Mouse (Mus musculus) CH12.LX (cell line): Measurements from ENCODE around the gene Gm20388. TPM values are rescaled to one million over a fixed set of nuclear protein-coding genes. Genes with fewer than 3 reads are reported as not detected.

Experiments
- DNase-seq: peaks from one replicate; pipeline ENCODE4 v3.0.0-alpha.2; 2013; ENCODE audit errors: extremely low read depth
- H3K27ac ChIP-seq: 2 replicates; pipeline ENCODE4 v1.5.1; 2012; ENCODE audit warnings: low read depth, mild to moderate bottlenecking, control low read depth, moderate library complexity; ENCODE audit not compliant: insufficient read depth
- H3K27me3 ChIP-seq: replicated peaks from 2 replicates; pipeline ENCODE3; 2012; ENCODE audit warnings: inconsistent platforms
- H3K36me3 ChIP-seq, 2 experiments: replicated peaks in 1 of 2; 2 replicates each; pipeline versions ENCODE3 to v1.6.1; 2012; ENCODE audit warnings: inconsistent platforms in 1 of 2, low read length in 1 of 2, mild to moderate bottlenecking in 1 of 2, mixed read lengths in 1 of 2, moderate library complexity in 1 of 2; ENCODE audit not compliant: control insufficient read depth in 1 of 2, insufficient read depth in 1 of 2
- H3K4me1 ChIP-seq, 2 experiments: 2 replicates each; pipeline ENCODE4 v1.6.1; 2012; ENCODE audit warnings: inconsistent platforms in 1 of 2, moderate library complexity in 1 of 2; ENCODE audit not compliant: insufficient read depth in 2 of 2, control insufficient read depth in 1 of 2
- H3K4me2 ChIP-seq: 2 replicates; pipeline ENCODE4 v1.6.1; 2012; ENCODE audit warnings: low read depth, mild to moderate bottlenecking, control low read depth; ENCODE audit not compliant: poor library complexity, insufficient read depth, severe bottlenecking
- H3K4me3 ChIP-seq, 3 experiments: fragments of 150-350 bp in 1 of 3; sonication (generic) in 1 of 3; replicated peaks in 1 of 3; 2 replicates each; pipeline versions ENCODE3 to v1.5.1; 2011 to 2012; ENCODE audit warnings: low read depth in 2 of 3, low read length in 2 of 3, mild to moderate bottlenecking in 2 of 3, moderate library complexity in 2 of 3, control low read depth in 1 of 3, improper control_type of control experiment in 1 of 3, inconsistent platforms in 1 of 3, mixed read lengths in 1 of 3; ENCODE audit not compliant: poor library complexity in 1 of 3
- H3K79me2 ChIP-seq: replicated peaks from 2 replicates; pipeline ENCODE4 v1.6.1; 2012; ENCODE audit warnings: mild to moderate bottlenecking, moderate library complexity; ENCODE audit not compliant: control insufficient read depth, poor library complexity, insufficient read depth, severe bottlenecking; ENCODE audit errors: extremely low read depth
- H3K9ac ChIP-seq: 2 replicates; pipeline ENCODE4 v1.6.1; 2012; ENCODE audit warnings: low read depth, mild to moderate bottlenecking, control low read depth, moderate library complexity; ENCODE audit not compliant: insufficient read depth
- H3K9me3 ChIP-seq: replicated peaks from 2 replicates; pipeline ENCODE3; 2012; ENCODE audit warnings: low read length, inconsistent platforms, mixed read lengths
- BHLHE40 ChIP-seq: IDR thresholded peaks from 2 replicates; pipeline ENCODE4 v1.6.1; 2011; ENCODE audit warnings: mild to moderate bottlenecking, low read depth, low read length, improper control_type of control experiment
- CHD1 ChIP-seq: IDR thresholded peaks from 2 replicates; pipeline ENCODE4 v1.6.1; 2012; ENCODE audit warnings: low read depth, low read length, improper control_type of control experiment, inconsistent platforms
- CHD2 ChIP-seq: IDR thresholded peaks from 2 replicates; pipeline ENCODE4 v1.6.1; 2011; ENCODE audit warnings: low read length, improper control_type of control experiment
- CTCF ChIP-seq, 2 experiments: IDR thresholded peaks in 1 of 2; conservative IDR thresholded peaks in 1 of 2; 2 replicates each; pipeline ENCODE4 v1.5.1; 2011 to 2012; ENCODE audit warnings: low read depth in 2 of 2, low read length in 2 of 2, improper control_type of control experiment in 1 of 2, inconsistent platforms in 1 of 2, mild to moderate bottlenecking in 1 of 2, moderate library complexity in 1 of 2
- E2F4 ChIP-seq: IDR thresholded peaks from 2 replicates; pipeline ENCODE4 v1.6.1; 2011; ENCODE audit warnings: low read depth, low read length, improper control_type of control experiment; ENCODE audit not compliant: insufficient replicate concordance
- ELF1 ChIP-seq: IDR thresholded peaks from 2 replicates; pipeline ENCODE4 v1.6.1; 2014; ENCODE audit warnings: low read depth, mild to moderate bottlenecking, inconsistent platforms, low read length, improper control_type of control experiment
- EP300 ChIP-seq: IDR thresholded peaks from 2 replicates; pipeline ENCODE4 v1.6.1; 2011; ENCODE audit warnings: low read length, improper control_type of control experiment
- ETS1 ChIP-seq: conservative IDR thresholded peaks from 2 replicates; pipeline ENCODE4 v1.6.1; 2012; ENCODE audit warnings: low read depth, mild to moderate bottlenecking, inconsistent platforms, low read length, improper control_type of control experiment, moderate library complexity
- IRF4 ChIP-seq: IDR thresholded peaks from 2 replicates; pipeline ENCODE4 v1.6.1; 2014; ENCODE audit warnings: low read depth, mild to moderate bottlenecking, inconsistent platforms, low read length, improper control_type of control experiment
- JUN ChIP-seq: IDR thresholded peaks from 2 replicates; pipeline ENCODE4 v1.6.1; 2011; ENCODE audit warnings: low read depth, mild to moderate bottlenecking, low read length, improper control_type of control experiment, moderate library complexity; ENCODE audit not compliant: insufficient read depth
- JUND ChIP-seq: conservative IDR thresholded peaks from 2 replicates; pipeline ENCODE4 v1.6.1; 2011; ENCODE audit warnings: low read depth, low read length, improper control_type of control experiment
- KAT2A ChIP-seq: IDR thresholded peaks from 2 replicates; pipeline ENCODE4 v1.6.1; 2012; ENCODE audit warnings: low read length, improper control_type of control experiment, inconsistent platforms; ENCODE audit not compliant: insufficient replicate concordance
- MAFK ChIP-seq: IDR thresholded peaks from 2 replicates; pipeline ENCODE4 v1.6.1; 2011; ENCODE audit warnings: low read length, improper control_type of control experiment; ENCODE audit not compliant: insufficient replicate concordance
- MAX ChIP-seq: IDR thresholded peaks from 2 replicates; pipeline ENCODE4 v1.6.1; 2011; ENCODE audit warnings: low read length, improper control_type of control experiment
- MAZ ChIP-seq: IDR thresholded peaks from 2 replicates; pipeline ENCODE4 v1.6.1; 2012; ENCODE audit warnings: low read depth, mild to moderate bottlenecking, inconsistent platforms, low read length, improper control_type of control experiment, moderate library complexity
- MEF2A ChIP-seq: IDR thresholded peaks from 2 replicates; pipeline ENCODE4 v1.6.1; 2014; ENCODE audit warnings: low read depth, mild to moderate bottlenecking, inconsistent platforms, low read length, improper control_type of control experiment, borderline replicate concordance
- MXI1 ChIP-seq: IDR thresholded peaks from 2 replicates; pipeline ENCODE4 v1.6.1; 2011; ENCODE audit warnings: mild to moderate bottlenecking, low read depth, low read length, improper control_type of control experiment
- MYC ChIP-seq: IDR thresholded peaks from 2 replicates; pipeline ENCODE4 v1.6.1; 2011; ENCODE audit warnings: low read depth, mild to moderate bottlenecking, improper control_type of control experiment, low read length
- NELFE ChIP-seq: IDR thresholded peaks from 2 replicates; pipeline ENCODE4 v1.6.1; 2011; ENCODE audit warnings: low read depth, low read length, improper control_type of control experiment
- NRF1 ChIP-seq: IDR thresholded peaks from 2 replicates; pipeline ENCODE4 v1.6.1; 2014; ENCODE audit warnings: low read depth, mild to moderate bottlenecking, inconsistent platforms, low read length, improper control_type of control experiment, moderate library complexity
- PAX5 ChIP-seq: IDR thresholded peaks from 2 replicates; pipeline ENCODE4 v1.6.1; 2012; ENCODE audit warnings: low read length, inconsistent platforms, mixed read lengths
- POLR2A ChIP-seq: IDR thresholded peaks from 2 replicates; pipeline ENCODE4 v1.6.1; 2011; ENCODE audit warnings: low read depth, mild to moderate bottlenecking, improper control_type of control experiment, low read length
- POLR2AphosphoS2 ChIP-seq: IDR thresholded peaks from 2 replicates; pipeline ENCODE4 v1.6.1; 2011; ENCODE audit warnings: low read depth, low read length, improper control_type of control experiment
- RAD21 ChIP-seq: IDR thresholded peaks from 2 replicates; pipeline ENCODE4 v1.6.1; 2011; ENCODE audit warnings: low read depth, mild to moderate bottlenecking, low read length, improper control_type of control experiment, moderate library complexity
- RCOR1 ChIP-seq: conservative IDR thresholded peaks from 2 replicates; pipeline ENCODE4 v1.6.1; 2012; ENCODE audit warnings: low read depth, mild to moderate bottlenecking, inconsistent platforms, low read length, improper control_type of control experiment
- SMC3 ChIP-seq: IDR thresholded peaks from 2 replicates; pipeline ENCODE4 v1.6.1; 2011; ENCODE audit warnings: low read depth, low read length, improper control_type of control experiment
- TBP ChIP-seq: conservative IDR thresholded peaks from 2 replicates; pipeline ENCODE4 v1.6.1; 2011; ENCODE audit warnings: low read depth, low read length, improper control_type of control experiment
- TCF12 ChIP-seq: IDR thresholded peaks from 2 replicates; pipeline ENCODE4 v1.6.1; 2014; ENCODE audit warnings: low read depth, mild to moderate bottlenecking, inconsistent platforms, low read length, improper control_type of control experiment
- UBTF ChIP-seq: IDR thresholded peaks from 2 replicates; pipeline ENCODE4 v1.6.1; 2012; ENCODE audit warnings: low read depth, mild to moderate bottlenecking, inconsistent platforms, low read length, improper control_type of control experiment, moderate library complexity
- USF1 ChIP-seq: IDR thresholded peaks from 2 replicates; pipeline ENCODE4 v1.6.1; 2014; ENCODE audit warnings: low read depth, mild to moderate bottlenecking, inconsistent platforms, low read length, improper control_type of control experiment
- USF2 ChIP-seq: conservative IDR thresholded peaks from 2 replicates; pipeline ENCODE4 v1.6.1; 2011; ENCODE audit warnings: low read depth, low read length, improper control_type of control experiment
- ZC3H11A ChIP-seq: IDR thresholded peaks from 2 replicates; pipeline ENCODE4 v1.6.1; 2012; ENCODE audit warnings: low read depth, mild to moderate bottlenecking, inconsistent platforms, low read length, improper control_type of control experiment
- ZMIZ1 ChIP-seq: IDR thresholded peaks from 2 replicates; pipeline ENCODE4 v1.6.1; 2012; ENCODE audit warnings: low read depth, mild to moderate bottlenecking, inconsistent platforms, low read length, improper control_type of control experiment
- ZNF384 ChIP-seq: IDR thresholded peaks from 2 replicates; pipeline ENCODE4 v1.6.1; 2012; ENCODE audit warnings: low read depth, low read length, improper control_type of control experiment, inconsistent platforms
- dilution Hi-C: fragments of 300-500 bp; cut with MboI; formaldehyde crosslinking; loops from 2 replicates; pipeline ENCODE4 v1.14.3; 2020; ENCODE audit warnings: low sequenced_read_pairs; ENCODE audit not compliant: extremely low pct_unique_long_range_greater_than_20kb, extremely low pct_ligation_motif_present
- in situ Hi-C: fragments of 300-500 bp; cut with MboI; formaldehyde crosslinking; loops from 3 replicates; pipeline ENCODE4 v1.14.3; 2019; ENCODE audit warnings: low sequenced_read_pairs, low pct_ligation_motif_present, low pct_unique_long_range_greater_than_20kb, mixed read lengths
- polyA plus RNA-seq: library from polyadenylated mRNA; unstranded; fragments of >175 nt; gene quantifications from 2 replicates; pipeline ENCODE4 v1.2.1, GENCODE M21; 2012; ENCODE audit warnings: low read depth; ENCODE audit not compliant: insufficient read length
- total RNA-seq, 2 experiments: library from RNA; depleted of rRNA; stranded (reverse); fragments of 300-350 nt in 1 of 2; fragments of >200 nt in 1 of 2; gene quantifications; 2 replicates each; pipeline ENCODE4 v1.2.3; 2012 to 2014

The Gm20388 gene
- total and polyA plus RNA-seq, 3 experiments: 14.8 to 26.3 (median 22.2) TPM

DNA sequence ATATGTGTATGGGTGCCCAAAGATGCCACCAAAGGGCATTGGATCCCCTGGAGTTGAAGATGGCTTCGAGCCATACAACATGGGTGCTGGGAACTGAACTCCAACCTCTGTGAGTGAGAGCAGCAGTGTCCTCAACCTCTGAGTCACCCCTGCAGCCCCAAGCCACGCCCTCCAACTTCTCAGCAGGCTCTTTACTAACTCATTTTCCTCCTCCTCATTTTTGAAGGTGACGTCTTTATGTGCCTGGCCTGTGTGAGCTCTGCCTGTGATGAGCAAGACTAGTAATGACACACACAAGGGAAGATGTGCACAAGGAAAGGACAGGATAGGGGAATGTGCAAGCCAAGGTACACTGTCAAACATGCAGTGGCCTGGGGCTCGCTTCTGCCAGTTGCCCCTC, 4348.5 kb downstream of the Gm20388 start:
- in situ Hi-C loops (no loop called here), dilution Hi-C loops (no loop called here)
- no peak overlapping the region for H3K4me3 ChIP-seq
- H3K36me3 ChIP-seq: peaks cover 4 to 47% of the 10 kb centered on the region in 2 experiments
- H3K79me2 ChIP-seq: no peaks in the 10 kb centered on the region
- no peak overlapping the region for H3K27ac ChIP-seq
- peaks cover 38 to 82% of the 10 kb centered on the region in 2 experiments for H3K4me1 ChIP-seq
- DNase-seq: peak; percentile 39
- H3K4me2 ChIP-seq: no peak overlapping the region
- H3K9ac ChIP-seq: no peak overlapping the region
- H3K27me3 ChIP-seq: no peaks in the 10 kb centered on the region
- TF ChIP-seq ZMIZ1 (no peak), MAFK (no peak)
- H3K9me3 ChIP-seq: peaks cover 9% of the 10 kb centered on the region

- Histone ChIP-seq H3K79me2 (no peaks in the 10 kb centered on the region), H3K9me3 (peaks cover 4% of the 10 kb centered on the region), H3K9ac (no peak overlapping the region), H3K4me1 (peaks cover 46 to 89% of the 10 kb centered on the region in 2 experiments), H3K27ac (peak overlapping the region; percentile 29), H3K27me3 (no peaks in the 10 kb centered on the region), H3K4me3 (peak overlapping the region in 2 of 3 experiments; percentile 2 to 12), H3K4me2 (peak overlapping the region; percentile 52; the same call in 1 of the 2 replicates), H3K36me3 (peaks cover 4 to 41% of the 10 kb centered on the region in 2 experiments)
- dilution Hi-C loops: no loop called here
- peak; percentile 90 for DNase-seq
- in situ Hi-C loops: no loop called here
- TF ChIP-seq ETS1 (peak; percentile 47), POLR2AphosphoS2 (no peak), POLR2A (no peak), EP300 (peak; percentile 47; the same call in 1 of the 2 replicates), USF2 (no peak), JUN (no peak), TCF12 (peak; percentile 55; the same call in 1 of the 2 replicates), RAD21 (no peak; the same call in none of the 2 replicates), ZMIZ1 (no peak), BHLHE40 (peak; percentile 37), SMC3 (peak; percentile 18; the same call in 1 of the 2 replicates), PAX5 (no peak), CHD1 (no peak), RCOR1 (no peak), UBTF (no peak), IRF4 (peak; percentile 49), ZNF384 (no peak), NELFE (no peak), KAT2A (no peak), MYC (no peak), TBP (0 out of 2 replicates have a peak, but pooled peaks have one; percentile 26), ELF1 (0 out of 2 replicates have a peak, but pooled peaks have one; percentile 19), JUND (no peak), MEF2A (peak; percentile 56; the same call in 1 of the 2 replicates), CTCF (conservative IDR thresholded peaks at IDR 0.05 in 1 of 2, IDR thresholded peaks at IDR 0.05 in 1 of 2; ENCODE audit: low read depth in 2 of 2, low read length in 2 of 2) (no peak), NRF1 (peak; percentile 19; the same call in 1 of the 2 replicates), USF1 (no peak), ZC3H11A (no peak), MAX (no peak), MXI1 (no peak), E2F4 (no peak), MAZ (no peak), CHD2 (peak; percentile 60)
Observed at GRCm38 (mm10) chr8:124259925-124260324, 4349.3 kb downstream of the Gm20388 start.
